Mouse (Mus musculus): Measurements from ENCODE around the gene Hoxa13. TPM values are rescaled to one million over a fixed set of nuclear protein-coding genes. Genes with fewer than 3 reads are reported as not detected.

Gene Hoxa13
- total RNA-seq (2022) = 1 to 10 TPM; 4.1 to 5.2 (median 4.9) TPM

DNA sequence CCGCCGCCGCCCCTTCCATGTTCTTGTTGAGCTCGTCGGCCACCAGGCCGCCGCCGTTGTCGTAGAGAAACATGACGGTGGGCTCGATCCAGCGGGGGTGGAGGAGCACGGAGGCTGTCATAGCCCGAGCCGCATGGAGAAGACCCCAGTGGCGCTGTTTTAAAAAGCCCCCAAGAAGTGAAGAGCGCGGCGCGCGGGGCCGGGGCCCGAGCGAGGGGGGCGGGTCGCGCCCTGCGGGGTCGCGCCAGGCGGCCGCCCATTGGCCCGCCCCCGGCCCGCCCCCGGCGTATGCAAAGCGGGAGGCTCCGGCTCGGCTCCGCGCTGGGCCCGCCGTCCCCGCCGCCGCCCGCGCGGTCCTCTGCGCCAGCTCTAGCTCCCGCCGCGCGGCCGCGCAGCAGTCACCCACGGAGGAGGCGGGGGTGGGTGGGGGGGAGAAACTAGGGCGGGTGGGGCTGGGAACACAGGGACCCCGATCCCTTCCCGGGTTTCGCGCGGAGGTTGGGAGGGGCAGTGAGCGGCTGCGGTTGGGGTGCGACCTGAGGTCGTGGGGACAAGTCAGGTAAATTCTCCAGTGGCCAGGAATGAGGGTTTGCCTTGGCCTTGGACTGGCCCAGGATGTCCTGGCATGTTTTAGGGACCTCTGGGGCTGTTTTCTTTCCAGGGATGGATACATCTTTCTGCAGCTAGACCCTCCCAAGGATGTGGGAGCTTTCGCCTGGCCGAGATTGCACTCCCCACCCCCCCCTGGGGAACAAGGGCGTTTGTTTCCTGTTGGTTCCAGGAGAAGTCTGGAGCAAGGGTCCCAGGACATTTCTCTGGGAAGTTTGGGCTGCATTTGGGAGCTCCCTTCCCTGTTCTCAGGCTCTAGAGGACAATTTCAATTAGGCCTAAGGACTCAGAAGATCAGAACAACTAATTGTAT is at the start of gene Hoxa13:
Gene Hoxa13, minus strand, starts transcription at position 227 of the 922 bp plus-strand sequence.
- no peak for DNase-seq (ENCODE audit: low spot score in 2 of 2)

DNA sequence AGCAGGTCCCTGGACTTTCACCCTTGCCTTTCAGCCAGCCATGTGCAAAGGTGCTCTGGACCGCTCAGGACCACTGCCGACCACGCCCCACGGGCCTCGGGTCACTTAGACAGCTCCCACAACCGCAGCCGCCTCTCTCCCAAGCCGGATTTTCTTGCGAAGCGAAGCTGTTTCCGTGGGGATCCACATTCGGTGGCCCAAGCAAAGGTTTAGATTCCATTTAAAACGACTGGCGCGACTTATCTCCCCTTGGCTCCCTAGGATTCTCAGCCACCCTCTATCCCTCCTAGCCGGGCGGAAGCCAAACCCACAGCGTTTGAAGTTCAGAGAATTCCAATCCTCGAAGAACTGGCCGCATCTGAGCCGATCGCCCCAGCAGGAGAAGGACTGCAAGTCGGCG is 49.7 kb upstream of the Hoxa13 start:
- DNase-seq (ENCODE audit: low spot score in 2 of 2) = no peak

DNA sequence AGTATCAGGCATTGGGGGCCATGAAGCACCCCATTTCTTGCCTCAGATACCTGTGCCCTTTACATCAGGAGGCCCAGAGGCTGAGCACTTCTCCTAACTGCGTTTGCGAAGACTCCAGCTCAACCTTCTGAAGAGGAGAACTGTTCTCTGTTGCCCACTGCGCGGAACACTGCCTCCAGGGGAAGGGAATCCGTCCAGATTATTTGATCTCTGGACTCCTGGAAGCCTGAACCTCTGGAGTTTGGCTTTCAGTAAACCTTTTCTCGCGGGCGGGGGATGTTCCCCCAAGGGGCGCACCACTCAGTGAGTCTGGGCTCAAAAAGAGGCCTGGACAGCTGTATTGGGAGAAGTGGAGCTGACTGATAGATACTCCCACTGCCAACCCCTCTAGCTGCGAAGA is 49.1 kb upstream of the Hoxa13 start:
- DNase-seq (ENCODE audit: low spot score in 2 of 2) = no peak

DNA sequence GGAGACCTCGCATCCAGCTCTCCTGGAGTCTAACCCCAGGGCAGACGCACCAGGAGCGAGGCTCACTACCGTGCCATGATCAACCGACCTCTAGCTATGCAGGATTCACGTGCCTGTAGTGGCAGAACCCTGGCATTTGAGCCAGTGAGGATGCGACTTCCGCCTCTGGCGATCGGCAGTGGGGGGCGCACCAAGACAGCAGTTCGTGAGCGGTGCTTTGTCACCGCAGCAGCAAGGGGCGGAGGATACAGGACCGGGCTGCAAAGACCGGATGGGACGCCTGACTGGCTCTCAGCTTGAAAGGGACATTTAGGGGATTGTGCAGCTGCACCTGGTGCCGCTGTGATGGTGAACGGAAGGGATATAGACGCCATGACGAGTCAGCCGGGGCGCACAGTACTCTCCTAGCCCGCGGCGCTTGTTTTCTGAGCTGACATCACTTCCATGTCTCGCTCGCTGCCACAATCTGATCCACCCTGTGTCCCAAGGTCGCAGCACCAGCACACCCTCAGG is 45.3 kb upstream of the Hoxa13 start:
- peak; percentile 39 to 50 for DNase-seq (ENCODE audit: low spot score in 2 of 2)

DNA sequence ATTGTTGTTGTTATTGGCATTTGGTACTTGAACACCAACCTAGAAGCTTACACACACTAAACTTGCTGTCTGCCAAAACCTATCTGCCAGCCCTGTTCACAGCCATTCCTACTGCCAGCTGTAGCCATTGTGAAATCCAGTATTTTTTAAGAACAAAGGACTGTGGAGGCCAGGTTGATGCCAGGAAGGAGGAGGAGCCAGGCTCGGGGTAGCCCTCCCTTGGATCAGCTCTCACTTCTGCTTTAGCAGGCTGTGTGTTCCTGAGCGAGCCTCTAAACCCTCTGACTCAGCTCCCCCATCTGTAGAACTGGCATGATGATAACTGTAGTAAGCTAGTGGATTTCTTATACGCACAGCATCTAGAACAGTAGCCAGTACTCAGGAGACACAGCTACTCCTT is 42.7 kb upstream of the Hoxa13 start:
- no peak for DNase-seq (ENCODE audit: low spot score in 2 of 2)

DNA sequence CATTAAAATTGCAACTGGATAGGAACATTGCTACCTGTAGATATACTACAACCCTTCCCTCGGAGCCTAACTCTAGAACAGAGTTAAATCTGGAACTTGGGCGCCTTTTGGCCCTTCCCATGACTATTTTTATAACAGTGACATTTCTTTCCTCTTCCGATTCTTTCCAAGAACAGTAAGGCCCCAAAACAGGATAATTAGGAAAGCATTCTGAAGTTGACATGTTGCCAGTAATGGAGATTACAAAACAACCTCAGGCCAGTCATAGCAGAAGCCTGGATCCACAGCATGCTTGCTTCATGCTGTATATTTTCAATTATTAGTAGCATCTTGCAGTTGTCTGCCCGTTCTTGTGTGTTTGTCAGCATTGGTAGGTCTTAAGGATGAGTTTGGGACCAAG is 40.1 kb upstream of the Hoxa13 start:
- no peak for DNase-seq (ENCODE audit: low spot score in 2 of 2)

DNA sequence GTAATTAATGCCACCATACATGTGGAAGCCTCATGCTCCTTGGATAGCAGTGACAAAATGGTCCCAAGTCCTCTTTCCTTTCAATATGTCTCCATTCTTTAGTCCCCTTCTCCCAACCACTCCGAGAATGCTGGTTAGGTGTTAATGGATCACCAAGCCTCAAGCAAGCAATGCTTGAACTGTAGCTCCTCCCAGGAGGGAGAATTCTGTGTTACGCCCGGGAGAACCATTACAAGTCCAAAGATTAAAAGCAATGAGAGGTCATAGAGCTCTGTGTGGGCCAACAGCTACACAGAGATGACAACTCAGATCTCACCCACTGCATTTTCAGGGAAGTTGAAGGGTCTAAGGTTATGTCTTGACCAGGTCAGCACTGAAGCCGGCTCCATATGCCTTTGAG is 37.8 kb upstream of the Hoxa13 start:
- no peak for DNase-seq (ENCODE audit: low spot score in 2 of 2)

DNA sequence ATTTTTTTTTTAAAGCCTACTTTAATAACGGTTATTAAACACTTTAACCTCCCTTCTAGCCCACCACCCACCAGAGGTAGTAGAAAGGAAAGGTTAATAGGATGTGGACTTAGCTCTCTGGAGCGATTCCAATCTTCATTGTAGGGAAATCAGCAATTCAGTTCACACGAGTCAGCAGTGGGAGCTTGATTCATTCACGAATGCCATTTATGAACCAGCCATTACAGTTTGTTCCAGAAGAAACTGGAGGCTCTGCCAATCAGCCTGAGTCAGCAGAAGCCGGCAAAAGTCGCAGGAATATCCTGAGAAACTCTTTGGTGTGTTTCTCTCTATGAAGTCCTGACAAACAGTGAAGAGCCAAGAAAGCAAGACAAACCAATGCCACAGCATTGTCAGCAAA is 33.9 kb upstream of the Hoxa13 start:
- no peak for DNase-seq (ENCODE audit: low spot score in 2 of 2)

DNA sequence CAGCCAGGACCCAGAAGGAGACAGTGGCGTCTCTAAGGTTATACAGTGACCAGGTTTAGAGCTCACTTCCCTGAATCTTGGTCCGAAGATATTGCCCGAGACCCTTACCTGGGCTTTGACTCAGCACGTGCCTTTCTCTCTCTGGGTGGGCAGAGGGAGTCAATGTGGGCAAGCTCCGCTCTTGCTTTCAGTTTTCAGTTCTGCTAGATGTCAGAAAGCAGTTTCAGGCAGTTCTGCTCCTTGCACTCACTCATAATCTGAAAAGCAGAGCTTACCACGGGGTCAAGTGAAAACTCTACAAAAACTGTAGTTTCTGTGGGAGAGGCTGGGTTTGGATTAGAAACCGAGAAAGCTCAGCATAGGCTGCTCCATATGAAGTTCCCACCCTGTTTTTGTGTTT is 31.6 kb upstream of the Hoxa13 start:
- DNase-seq (ENCODE audit: low spot score in 2 of 2) = no peak

DNA sequence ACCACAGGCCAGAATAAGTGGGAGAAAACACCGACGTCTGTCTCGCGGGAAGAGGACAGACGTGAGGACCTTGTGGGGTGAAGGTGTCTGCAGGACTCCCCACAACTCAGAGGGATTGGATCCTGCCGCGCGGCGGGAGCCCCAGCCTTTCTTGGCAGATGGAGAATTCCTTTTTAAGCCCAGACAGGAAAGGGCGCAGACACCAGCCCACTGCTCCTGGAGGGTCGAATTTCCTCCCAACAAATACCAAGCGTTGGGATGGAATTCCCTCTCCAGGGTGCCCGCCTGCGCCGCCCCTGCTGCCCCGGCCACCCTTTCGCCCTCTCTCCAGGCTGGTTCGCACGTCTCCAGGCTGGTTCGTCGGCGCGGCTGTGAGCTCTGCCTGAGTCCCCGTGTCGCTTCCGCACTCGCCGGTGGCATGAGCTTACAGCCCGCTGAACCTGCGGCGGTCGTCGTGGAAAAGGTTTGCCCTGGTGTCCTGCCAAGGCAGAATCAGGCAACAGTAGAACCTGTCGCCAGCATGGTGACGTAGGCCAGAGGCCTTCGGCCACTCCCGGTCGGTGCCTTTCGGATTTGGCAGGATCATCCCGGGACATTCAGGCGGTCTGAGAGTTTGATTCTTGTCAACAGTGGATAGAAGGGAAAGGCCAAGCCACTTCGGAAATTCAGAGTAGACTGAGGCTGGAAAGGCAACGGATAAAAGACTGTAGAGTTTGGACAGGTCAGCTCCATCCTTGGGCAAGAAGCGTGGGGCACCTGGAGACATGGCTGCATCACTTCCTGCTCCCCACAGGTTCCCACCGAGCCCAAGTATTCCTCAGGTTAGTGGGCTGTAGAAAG is 30.6 kb upstream of the Hoxa13 start:
- DNase-seq (ENCODE audit: low spot score in 2 of 2) = peak in 1 of 2 experiments; percentile 29

DNA sequence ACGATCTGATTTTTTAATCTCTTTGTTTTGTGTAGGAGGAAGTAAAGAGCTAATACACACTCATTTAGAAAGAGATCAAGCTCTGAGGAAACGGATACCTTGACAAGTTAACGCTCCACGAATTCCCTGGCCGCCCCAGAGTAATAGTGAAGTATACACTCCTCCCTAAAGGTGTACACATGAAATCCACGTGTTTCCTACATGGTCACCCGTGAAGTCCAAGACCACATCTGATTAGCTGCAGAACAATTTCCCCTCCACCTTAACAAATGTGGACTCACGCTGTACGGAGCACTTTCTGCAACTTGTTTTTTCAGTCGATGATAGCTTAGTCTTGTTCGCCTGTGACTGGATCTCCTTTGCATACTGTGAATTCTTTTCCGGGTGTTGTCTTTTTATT is 29.5 kb upstream of the Hoxa13 start:
- DNase-seq (ENCODE audit: low spot score in 2 of 2) = no peak

DNA sequence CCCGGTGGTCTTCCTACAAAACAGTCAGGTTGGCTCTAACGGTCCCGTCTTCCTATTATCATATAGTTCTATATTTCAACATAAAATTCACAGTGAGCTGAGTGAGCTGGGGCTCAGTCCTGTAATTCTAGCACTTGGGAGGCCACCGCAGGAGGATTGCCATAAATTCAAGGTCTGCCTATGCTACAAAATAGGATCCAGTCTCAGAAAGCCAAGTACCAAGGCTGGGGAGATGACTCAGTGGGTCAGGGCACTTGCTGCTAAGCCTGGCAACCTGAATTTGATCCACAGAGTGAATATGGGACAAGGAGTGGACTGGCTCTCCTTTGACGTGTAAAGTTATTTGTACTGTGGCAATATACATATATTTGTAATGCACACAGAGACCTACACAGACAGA is 23.2 kb upstream of the Hoxa13 start:
- no peak for DNase-seq (ENCODE audit: low spot score in 2 of 2)

DNA sequence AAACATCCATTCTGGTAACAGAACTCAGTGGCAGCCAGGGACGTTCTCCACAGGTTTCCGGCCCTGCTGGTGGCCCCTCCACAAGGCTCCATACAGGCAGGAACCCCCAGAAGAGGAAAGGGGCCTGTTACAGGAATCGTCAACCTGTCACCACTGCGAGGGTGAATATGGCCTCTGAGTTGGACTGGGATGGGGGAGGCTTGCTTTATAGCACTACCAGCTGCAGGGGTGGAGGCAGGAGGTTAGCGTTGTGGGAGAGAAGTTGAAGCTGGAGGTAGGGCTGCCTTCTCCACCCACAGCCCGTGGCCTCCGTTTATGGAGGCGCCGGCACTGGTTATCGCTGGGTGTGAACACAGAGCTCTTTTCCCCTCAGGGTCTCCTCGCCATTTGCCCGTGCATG is 20.4 kb upstream of the Hoxa13 start:
- no peak for DNase-seq (ENCODE audit: low spot score in 2 of 2)

DNA sequence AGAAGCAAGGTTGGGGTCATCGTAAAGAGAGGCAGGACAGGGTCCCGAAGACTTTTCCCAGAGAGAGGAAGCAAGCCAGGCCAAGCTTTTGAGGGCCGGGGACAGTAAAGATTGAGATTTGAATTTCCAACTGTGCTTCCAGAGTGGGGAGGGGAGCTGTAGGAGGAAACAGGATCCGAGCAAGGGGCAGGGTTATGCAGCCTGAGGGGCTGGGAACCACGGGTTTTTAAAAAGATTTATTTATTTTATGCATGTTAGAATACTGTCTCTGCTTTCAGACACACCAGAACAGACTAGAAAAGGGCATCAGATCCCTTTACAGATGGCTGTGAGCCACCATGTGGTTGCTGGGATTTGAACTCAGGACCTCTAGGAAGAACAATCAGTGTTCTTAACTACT is 16.2 kb upstream of the Hoxa13 start:
- no peak for DNase-seq (ENCODE audit: low spot score in 2 of 2)

DNA sequence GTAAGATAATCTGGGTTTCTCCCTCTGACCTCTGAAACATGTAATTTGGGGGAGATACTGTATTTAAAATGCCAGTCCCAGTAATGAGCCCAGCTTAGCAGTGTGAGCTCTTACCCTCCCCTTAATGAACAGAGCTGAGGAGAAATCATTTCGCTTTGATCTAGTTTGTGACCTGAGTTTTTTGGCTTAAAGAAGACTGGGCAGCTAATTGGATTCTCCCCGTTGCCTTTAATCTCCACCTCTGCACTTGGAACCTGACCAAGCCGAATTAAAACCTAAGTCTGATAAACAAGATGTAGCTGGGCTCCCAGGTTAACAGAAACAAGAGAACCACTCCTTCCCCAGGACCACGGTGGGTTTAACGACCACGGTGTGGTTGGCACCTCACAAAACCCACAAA is 15.7 kb upstream of the Hoxa13 start:
- no peak for DNase-seq (ENCODE audit: low spot score in 2 of 2)

DNA sequence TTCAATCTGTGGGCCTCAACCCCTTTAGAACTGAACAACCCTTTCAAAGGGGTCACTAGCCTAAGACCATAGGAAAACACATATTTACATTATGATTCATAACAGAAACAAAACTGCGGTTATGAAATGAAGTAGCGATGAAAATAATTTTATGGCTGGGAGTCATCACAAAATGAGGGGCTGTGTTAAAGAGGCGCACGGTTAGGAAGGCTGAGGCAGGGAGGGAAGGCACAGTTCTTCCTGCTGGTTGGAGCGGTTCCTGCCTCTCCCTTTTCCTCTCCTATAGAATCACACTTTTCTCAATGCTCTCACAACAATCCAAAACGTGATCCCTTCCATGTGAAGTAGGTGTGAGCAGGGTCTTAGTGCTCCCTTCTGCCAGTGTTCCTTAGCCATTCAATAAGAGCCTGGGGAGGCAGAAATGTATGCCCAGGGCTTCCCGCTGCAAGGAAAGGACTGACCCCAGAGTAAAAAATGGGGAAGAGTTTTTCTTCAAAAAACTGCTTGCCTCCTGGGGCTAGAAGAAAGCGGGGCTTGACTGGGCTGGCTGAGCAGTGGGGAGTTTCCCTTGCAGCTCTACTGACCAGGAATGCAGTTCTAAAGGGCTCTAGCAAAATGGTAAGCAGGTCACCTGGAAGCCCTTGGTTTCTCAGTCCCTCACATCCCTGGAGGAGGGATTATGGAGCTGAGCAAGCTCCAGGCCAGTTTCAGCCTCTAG is 15.0 kb upstream of the Hoxa13 start:
- no peak for DNase-seq (ENCODE audit: low spot score in 2 of 2)

DNA sequence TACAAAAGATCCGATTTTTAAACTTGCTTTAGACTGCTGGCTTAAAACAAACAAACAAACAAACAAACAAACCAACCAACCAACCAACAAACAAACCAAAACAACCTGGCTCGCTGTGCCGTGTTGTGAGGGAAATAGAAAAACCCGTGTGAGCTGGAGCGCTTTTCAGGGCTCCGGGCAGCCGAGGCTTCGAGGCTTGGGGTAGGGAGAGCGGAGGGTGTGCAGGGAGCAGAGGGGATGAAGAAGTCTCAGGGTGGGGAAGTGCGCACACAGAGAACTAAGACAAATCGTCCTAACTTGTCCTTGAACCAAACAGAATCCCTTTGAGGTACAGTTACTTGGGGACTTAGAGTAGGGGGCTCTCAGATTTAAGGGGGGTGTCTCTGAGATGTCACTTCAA is 13.9 kb upstream of the Hoxa13 start:
- DNase-seq (ENCODE audit: low spot score in 2 of 2) = no peak

DNA sequence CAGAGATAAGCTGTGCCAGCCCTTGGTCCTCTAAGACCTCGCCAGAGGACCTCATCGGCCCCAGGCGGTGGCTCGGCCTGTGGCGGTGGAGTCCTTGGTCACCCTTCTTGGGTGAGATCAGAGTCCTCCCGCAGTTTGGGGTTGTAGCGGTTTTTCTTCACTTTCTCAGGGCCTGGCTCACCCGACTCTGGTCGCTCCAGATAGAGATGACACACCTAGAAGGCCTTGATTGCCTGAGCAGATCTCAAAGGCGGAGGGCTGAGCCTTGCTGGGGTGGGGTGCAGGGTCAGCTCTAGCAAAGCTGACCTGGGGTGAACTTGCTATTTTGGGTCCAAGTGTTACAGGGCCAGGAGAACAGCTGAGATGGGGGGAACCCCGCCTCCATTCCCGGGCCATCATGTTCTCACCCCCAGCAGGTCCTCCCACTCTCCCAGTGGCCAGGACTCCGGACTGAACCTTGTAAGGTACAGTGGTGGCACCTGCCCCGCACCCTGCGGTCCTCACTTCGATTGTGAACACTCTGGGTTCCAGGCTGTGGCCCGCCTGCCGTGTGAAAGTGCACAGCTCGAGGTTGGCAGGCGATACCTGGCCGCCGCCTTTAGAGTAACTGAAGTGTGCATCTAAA is 13.1 kb upstream of the Hoxa13 start:
- no peak for DNase-seq (ENCODE audit: low spot score in 2 of 2)

DNA sequence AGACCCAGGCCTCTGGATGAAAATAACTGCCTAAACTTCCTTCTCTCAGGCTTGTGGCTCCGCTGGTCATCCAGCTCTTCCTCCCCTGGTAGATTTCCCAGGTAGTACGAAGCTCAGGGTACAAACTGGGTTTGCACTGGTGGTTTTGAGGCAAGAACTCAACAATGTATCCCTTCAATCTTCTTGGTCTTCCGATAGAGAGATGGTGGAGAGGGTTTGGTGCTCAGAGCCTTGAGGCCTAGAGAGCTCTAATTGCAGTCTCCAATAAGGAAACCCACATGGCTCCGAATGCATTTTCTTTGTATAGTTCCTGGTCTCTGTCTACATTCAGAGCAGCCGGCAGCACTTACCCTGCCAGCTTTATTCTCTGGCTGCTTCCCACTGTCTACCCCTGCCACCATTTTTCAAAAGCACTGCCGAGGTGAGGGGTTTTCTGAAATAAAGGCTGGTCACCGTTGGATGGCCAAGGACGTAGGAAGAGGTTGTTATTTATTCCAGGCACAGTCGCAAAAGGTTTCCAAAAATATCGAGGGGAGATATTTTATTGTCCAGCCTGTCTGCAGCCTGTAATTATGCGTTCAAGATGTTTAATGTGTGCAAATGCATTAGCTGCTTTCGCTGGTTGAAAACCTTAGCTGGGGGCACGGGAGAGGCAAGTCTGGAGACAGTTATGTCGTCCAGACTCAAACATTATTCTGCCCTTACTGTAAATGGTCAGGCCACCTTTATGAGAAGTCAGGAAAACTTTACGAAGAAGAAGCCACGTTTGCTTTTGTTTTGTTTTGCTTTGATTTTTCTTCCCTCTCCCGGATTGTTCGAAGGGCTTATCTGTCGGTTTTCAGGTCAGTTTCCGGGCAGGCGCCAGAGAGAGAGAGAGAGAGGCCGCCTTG is 12.3 kb upstream of the Hoxa13 start:
- no peak for DNase-seq (ENCODE audit: low spot score in 2 of 2)
